ENCODE assay signal across 18 mouse cellular contexts in the genomic region with DNA sequence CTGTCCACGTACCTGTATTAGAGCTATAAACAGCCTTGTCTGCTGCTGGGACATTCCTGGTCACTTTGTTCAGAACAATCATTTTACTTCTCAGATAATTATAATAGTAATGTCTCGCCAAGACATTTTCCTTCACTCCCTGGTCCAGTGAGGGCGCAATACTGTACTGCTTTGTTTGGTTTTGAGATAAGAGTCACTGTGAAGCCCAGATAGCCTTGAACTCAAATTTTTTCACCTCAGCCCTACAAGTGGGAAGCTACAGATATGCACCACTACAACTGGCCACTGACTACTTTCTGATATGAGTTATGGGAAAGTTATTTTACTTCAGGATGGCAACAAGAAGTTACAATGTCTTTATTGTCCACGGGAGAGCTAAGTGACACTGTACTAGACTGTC. TPM values are rescaled to one million over a fixed set of nuclear protein-coding genes. Genes with fewer than 3 reads are reported as not detected.
DNase-seq lines count a peak whose midpoint lies in the region; ATAC-seq lines count a peak whose summit lies in the region.
"Had no signal": no experiment of that assay in that cellular context is flagged by ENCODE, and none has a peak within 500 bp of the region (broad histone marks: within the 10 kb centered on the region; RNA-seq: fewer than 3 reads in every experiment).

No protein-coding gene starts in this region.

- H3K9ac ChIP-seq in midbrain, embryonic 16.5 days (ENCODE audit: low read depth, low read length): no peak overlapping the region
- peak overlapping the region; percentile 64 for H3K9ac ChIP-seq in liver, embryonic 12.5 days
- no peak overlapping the region for H3K9ac ChIP-seq in forebrain, embryonic 11.5 days (ENCODE audit: low read length)
- H3K9ac ChIP-seq: hindbrain, embryonic 14.5 days had no signal

- 92% methylated on average over 4 of the region's 4 CpGs for WGBS in midbrain, embryonic 10.5 days
- 96% methylated on average over 4 of the region's 4 CpGs for WGBS in midbrain, embryonic 16.5 days
- WGBS in liver, embryonic 12.5 days (ENCODE audit: insufficient replicate concordance): 35% methylated on average over 4 of the region's 4 CpGs
- WGBS in forebrain, embryonic 11.5 days: 91% methylated on average over 4 of the region's 4 CpGs

- H3K4me2 ChIP-seq in midbrain, embryonic 16.5 days (ENCODE audit: low read length): no peak overlapping the region
- peak overlapping the region; percentile 59 for H3K4me2 ChIP-seq in liver, embryonic 12.5 days
- H3K4me2 ChIP-seq in forebrain, embryonic 11.5 days (ENCODE audit: low read depth, low read length, severe bottlenecking): no peak overlapping the region
- H3K4me2 ChIP-seq: hindbrain, embryonic 14.5 days had no signal

- no peaks in the 10 kb centered on the region for H3K27me3 ChIP-seq in midbrain, embryonic 10.5 days (ENCODE audit: low read depth, poor library complexity, severe bottlenecking)
- no peaks in the 10 kb centered on the region for H3K27me3 ChIP-seq in midbrain, embryonic 16.5 days (ENCODE audit: control insufficient read depth, insufficient read depth, low read depth, low read length)
- no peaks in the 10 kb centered on the region for H3K27me3 ChIP-seq in liver, embryonic 12.5 days (replicated peaks)
- H3K27me3 ChIP-seq in forebrain, embryonic 11.5 days (ENCODE audit: control insufficient read depth, insufficient read depth, low read length): no peaks in the 10 kb centered on the region

- H3K4me1 ChIP-seq in midbrain, embryonic 10.5 days: no peaks in the 10 kb centered on the region
- H3K4me1 ChIP-seq in midbrain, embryonic 16.5 days (ENCODE audit: control insufficient read depth, insufficient read depth, low read length): no peaks in the 10 kb centered on the region
- H3K4me1 ChIP-seq in liver, embryonic 12.5 days: peaks cover 60% of the 10 kb centered on the region
- no peaks in the 10 kb centered on the region for H3K4me1 ChIP-seq in forebrain, embryonic 11.5 days (replicated peaks; ENCODE audit: control insufficient read depth, insufficient read depth, low read length)

- H3K27ac ChIP-seq in midbrain, embryonic 10.5 days (replicated peaks): peak overlapping the region; percentile 52; the same call in 1 of the 2 replicates
- H3K27ac ChIP-seq in midbrain, embryonic 16.5 days (ENCODE audit: low read length): no peak overlapping the region
- H3K27ac ChIP-seq in liver, embryonic 12.5 days: peak overlapping the region; percentile 95
- no peak overlapping the region for H3K27ac ChIP-seq in forebrain, embryonic 11.5 days (ENCODE audit: low read depth, low read length)
- H3K27ac ChIP-seq: hindbrain, embryonic 14.5 days had no signal

- no peak for DNase-seq in midbrain, embryonic 10.5 days (ENCODE audit: low spot score)
- DNase-seq in c-Kit-positive CD71-positive TER-119-negative erythroid progenitor cells, embryonic 14.5 days (ENCODE audit: low read depth): peak; percentile 83
- DNase-seq in adrenal gland, postnatal 25 days: no peak
- no peak for DNase-seq in kidney, adult 8-10 months
- no peak for DNase-seq in forebrain, embryonic 11.5 days (ENCODE audit: low spot score)
- DNase-seq: adrenal gland, adult 8-10 months; cerebellum, postnatal 10 days; kidney, postnatal 10 days; lung, adult 18-20 months; lung, postnatal 4 days; right cerebral cortex, postnatal 25 days; thymus, postnatal 4 days had no signal

- H3K9me3 ChIP-seq in midbrain, embryonic 10.5 days (replicated peaks): no peaks in the 10 kb centered on the region
- no peaks in the 10 kb centered on the region for H3K9me3 ChIP-seq in midbrain, embryonic 16.5 days (replicated peaks; ENCODE audit: control insufficient read depth, low read length, poor library complexity, severe bottlenecking)
- H3K9me3 ChIP-seq in liver, embryonic 12.5 days (replicated peaks): no peaks in the 10 kb centered on the region
- no peaks in the 10 kb centered on the region for H3K9me3 ChIP-seq in forebrain, embryonic 11.5 days (ENCODE audit: control insufficient read depth, low read length)

- no peak overlapping the region for H3K4me3 ChIP-seq in midbrain, embryonic 10.5 days
- H3K4me3 ChIP-seq in midbrain, embryonic 16.5 days (ENCODE audit: low read depth, low read length): no peak overlapping the region
- no peak overlapping the region for H3K4me3 ChIP-seq in liver, embryonic 12.5 days
- no peak overlapping the region for H3K4me3 ChIP-seq in forebrain, embryonic 11.5 days (ENCODE audit: low read depth, low read length)

- no peak for ATAC-seq in midbrain, embryonic 16.5 days
- peak; percentile 92 for ATAC-seq in liver, embryonic 12.5 days
- ATAC-seq in megakaryocyte-erythroid progenitor cell, adult 5-6 weeks (replicated peaks; ENCODE audit: low FRiP score, low TSS enrichment, poor library complexity, severe bottlenecking): peak; percentile 90
- ATAC-seq in forebrain, embryonic 11.5 days (replicated peaks; ENCODE audit: low FRiP score): no peak
- ATAC-seq: intestine, embryonic 16.5 days had no signal

- peaks cover 90% of the 10 kb centered on the region for H3K36me3 ChIP-seq in midbrain, embryonic 10.5 days
- peaks cover 13% of the 10 kb centered on the region for H3K36me3 ChIP-seq in midbrain, embryonic 16.5 days (ENCODE audit: control insufficient read depth, insufficient read depth, low read length)
- H3K36me3 ChIP-seq in liver, embryonic 12.5 days: peaks cover 66% of the 10 kb centered on the region
- H3K36me3 ChIP-seq in forebrain, embryonic 11.5 days (ENCODE audit: control insufficient read depth, insufficient read depth, low read length): peaks cover 2% of the 10 kb centered on the region; the same call in 1 of the 2 replicates

RNA-seq across cellular contexts. Expression of gene Hdhd5, which starts 14.7 kb away (rescaled TPM):
- 21.0 and 21.6 TPM in 2 replicates for polyA plus RNA-seq in midbrain, embryonic 10.5 days (2016; fragmentation: Nextera tagmentation; extraction: Ambion mirVana)
- polyA plus RNA-seq in midbrain, embryonic 16.5 days (2015; fragmentation: Nextera tagmentation; extraction: Ambion mirVana): 14.6 and 15.0 TPM in 2 replicates
- 15.6 and 16.0 TPM in 2 replicates for polyA plus RNA-seq in liver, embryonic 12.5 days (2016; fragmentation: Nextera tagmentation; extraction: Ambion mirVana)
- total RNA-seq in megakaryocyte-erythroid progenitor cell, adult 5-6 weeks (2014; fragmentation: Nextera tagmentation): 18.5 and 24.8 TPM in 2 replicates
- 10.1 and 18.1 TPM in 2 replicates for total RNA-seq in megakaryocyte-erythroid progenitor cell, adult 5-6 weeks (2017)
- 28.5 and 37.4 TPM in 2 replicates for total RNA-seq in adrenal gland, postnatal 25 days (2021)
- polyA plus RNA-seq in forebrain, embryonic 11.5 days (2014; fragmentation: Nextera tagmentation; extraction: Ambion mirVana): 15.2 and 18.2 TPM in 2 replicates

RNA-seq across cellular contexts. Expression of gene Tmem121b, which starts 22.8 kb away (rescaled TPM):
- polyA plus RNA-seq in midbrain, embryonic 10.5 days (2016; fragmentation: Nextera tagmentation; extraction: Ambion mirVana): 0.49 and 0.79 TPM in 2 replicates
- polyA plus RNA-seq in midbrain, embryonic 16.5 days (2015; fragmentation: Nextera tagmentation; extraction: Ambion mirVana): 2.6 and 2.9 TPM in 2 replicates
- 0.02 TPM in 1 of 2 replicates, not detected in the other for polyA plus RNA-seq in liver, embryonic 12.5 days (2016; fragmentation: Nextera tagmentation; extraction: Ambion mirVana)
- total RNA-seq in megakaryocyte-erythroid progenitor cell, adult 5-6 weeks (2014; fragmentation: Nextera tagmentation): not detected in 2 replicates
- not detected in 2 replicates for total RNA-seq in megakaryocyte-erythroid progenitor cell, adult 5-6 weeks (2017)
- total RNA-seq in adrenal gland, postnatal 25 days (2021): not detected in 2 replicates
- 1.1 and 1.4 TPM in 2 replicates for polyA plus RNA-seq in forebrain, embryonic 11.5 days (2014; fragmentation: Nextera tagmentation; extraction: Ambion mirVana)
- polyA plus RNA-seq: heart, postnatal 0 days had no signal

RNA-seq across cellular contexts. Expression of gene Il17ra, which starts 53.4 kb away (rescaled TPM):
- 4.8 and 5.1 TPM in 2 replicates for polyA plus RNA-seq in midbrain, embryonic 10.5 days (2016; fragmentation: Nextera tagmentation; extraction: Ambion mirVana)
- 2.3 and 3.5 TPM in 2 replicates for polyA plus RNA-seq in midbrain, embryonic 16.5 days (2015; fragmentation: Nextera tagmentation; extraction: Ambion mirVana)
- polyA plus RNA-seq in liver, embryonic 12.5 days (2016; fragmentation: Nextera tagmentation; extraction: Ambion mirVana): 13.3 and 14.8 TPM in 2 replicates
- 34.5 and 40.8 TPM in 2 replicates for total RNA-seq in megakaryocyte-erythroid progenitor cell, adult 5-6 weeks (2014; fragmentation: Nextera tagmentation)
- total RNA-seq in megakaryocyte-erythroid progenitor cell, adult 5-6 weeks (2017): 30.4 and 45.9 TPM in 2 replicates
- total RNA-seq in adrenal gland, postnatal 25 days (2021): 10.2 and 14.5 TPM in 2 replicates
- 2.6 and 3.6 TPM in 2 replicates for polyA plus RNA-seq in forebrain, embryonic 11.5 days (2014; fragmentation: Nextera tagmentation; extraction: Ambion mirVana)

Comparison
In these comparisons a context has a peak if more than half of its experiments do, and no peak if none do; other contexts are left out.
1. H3K27ac ChIP-seq: peak in midbrain, embryonic 10.5 days (single experiment) and liver, embryonic 12.5 days (single experiment); none in midbrain, embryonic 16.5 days (single experiment) and forebrain, embryonic 11.5 days (single experiment).
2. ATAC-seq: peak in liver, embryonic 12.5 days (single experiment) and megakaryocyte-erythroid progenitor cell, adult 5-6 weeks (single experiment); none in midbrain, embryonic 16.5 days (single experiment) and forebrain, embryonic 11.5 days (single experiment).